Mouse (Mus musculus) thymus, postnatal 0 days (tissue): Measurements from ENCODE around the gene Zfp775. TPM values are rescaled to one million over a fixed set of nuclear protein-coding genes. Genes with fewer than 3 reads are reported as not detected.

Experiments
- DNase-seq: peaks from one replicate; pipeline ENCODE4 v3.0.0-alpha.2; 2015; ENCODE audit warnings: low spot score
- polyA plus RNA-seq: library from polyadenylated mRNA; unstranded; fragments of >200 nt; fragmentation: Nextera tagmentation; extraction: Ambion mirVana; gene quantifications from 2 replicates; pipeline ENCODE4 v1.2.1, GENCODE M21; 2015

The Zfp775 gene
- polyA plus RNA-seq, 1 experiment from 2014 or later = 6.8 TPM

DNA sequence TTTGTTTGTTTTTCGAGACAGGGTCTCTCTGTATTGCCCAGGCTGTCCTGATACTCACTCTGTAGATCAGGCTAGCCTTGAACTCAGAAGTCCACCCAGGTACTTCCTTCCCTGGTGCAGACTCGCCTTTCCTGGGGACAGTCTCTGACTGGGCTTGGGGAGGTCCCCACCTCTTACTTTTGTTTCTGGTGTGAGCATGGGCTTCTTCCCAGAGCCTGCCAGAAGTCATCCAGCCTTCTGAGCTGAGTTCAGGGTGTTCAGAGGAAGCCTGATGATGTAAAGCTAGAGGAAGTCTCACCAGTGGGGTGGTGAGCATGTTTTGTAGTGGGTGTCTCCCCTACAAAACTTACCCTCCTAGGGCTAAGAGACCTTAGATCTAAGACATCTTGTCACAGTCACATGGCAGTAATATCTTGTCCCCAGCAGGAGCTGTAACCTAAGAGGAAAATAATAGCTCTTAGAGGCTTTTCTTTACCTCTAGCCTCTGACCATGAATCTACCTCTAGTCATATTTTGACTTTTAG, 67.6 kb downstream of the Zfp775 start:
- no peak for DNase-seq

Other genes with a start within 250 kb of the Zfp775 start
- gene Krba1, start 206.5 kb upstream of the Zfp775 start, polyA plus RNA-seq = 13.3 and 14.4 TPM in 2 replicates
- gene Zfp467, start 156.2 kb upstream of the Zfp775 start, polyA plus RNA-seq = 8.6 and 9.9 TPM in 2 replicates
- gene Sspo, start 153.8 kb upstream of the Zfp775 start, polyA plus RNA-seq = 0.68 and 0.77 TPM in 2 replicates
- 0.78 and 1.1 TPM in 2 replicates for gene Atp6v0e2, start 64.4 kb upstream of the Zfp775 start, polyA plus RNA-seq
- 6.1 and 6.8 TPM in 2 replicates for gene Lrrc61, start 47.3 kb upstream of the Zfp775 start, polyA plus RNA-seq
- 14.9 and 18.0 TPM in 2 replicates for gene Rarres2, start 29.3 kb upstream of the Zfp775 start, polyA plus RNA-seq
- gene Gm45021, start 12.5 kb upstream of the Zfp775 start, polyA plus RNA-seq = 0.48 TPM in 1 of 2 replicates, not detected in the other
- 15.5 and 15.6 TPM in 2 replicates for gene Repin1, start 8.2 kb upstream of the Zfp775 start, polyA plus RNA-seq
- gene Gm44965, start 8.1 kb upstream of the Zfp775 start, polyA plus RNA-seq = not detected in 2 replicates
- 2.0 and 2.3 TPM in 2 replicates for gene AI854703, start 24.7 kb downstream of the Zfp775 start, polyA plus RNA-seq
- 11.8 and 12.8 TPM in 2 replicates for gene Gimap8, start 45.2 kb downstream of the Zfp775 start, polyA plus RNA-seq
- gene Gimap9, start 74.1 kb downstream of the Zfp775 start, polyA plus RNA-seq = 164 and 172 TPM in 2 replicates
- 33.0 and 34.3 TPM in 2 replicates for gene Gimap4, start 82.5 kb downstream of the Zfp775 start, polyA plus RNA-seq
- gene Gimap6, start 106.2 kb downstream of the Zfp775 start, polyA plus RNA-seq = 184 TPM in 2 replicates
- gene Gm28053, start 116.5 kb downstream of the Zfp775 start, polyA plus RNA-seq = 11.0 and 13.9 TPM in 2 replicates
- gene Gimap7, start 116.6 kb downstream of the Zfp775 start, polyA plus RNA-seq = 6.5 and 6.7 TPM in 2 replicates
- 148 and 170 TPM in 2 replicates for gene Gimap1, start 137.0 kb downstream of the Zfp775 start, polyA plus RNA-seq
- 23.7 and 29.6 TPM in 2 replicates for gene Gimap5, start 144.1 kb downstream of the Zfp775 start, polyA plus RNA-seq
- 3.6 and 5.3 TPM in 2 replicates for gene Gimap3, start 168.8 kb downstream of the Zfp775 start, polyA plus RNA-seq
- gene Tmem176a, start 238.9 kb downstream of the Zfp775 start, polyA plus RNA-seq = 129 and 134 TPM in 2 replicates
- gene Tmem176b, start 239.4 kb downstream of the Zfp775 start, polyA plus RNA-seq = 304 TPM in 2 replicates